Mouse (Mus musculus) embryonic facial prominence, embryonic 10.5 days (tissue): Measurements from ENCODE around the gene H2-Q10. TPM values are rescaled to one million over a fixed set of nuclear protein-coding genes. Genes with fewer than 3 reads are reported as not detected.
"Not testable (repeated sequence)": the region's sequence is repeated elsewhere in the genome, so short reads cannot be mapped to it uniquely, and the experiment has no call there.

Experiments
- DNase-seq: peaks from one replicate; pipeline ENCODE4 v3.0.0-alpha.2; 2017; ENCODE audit warnings: low spot score
- H3K27ac ChIP-seq: fragments of 300-500 bp; sonication (generic); replicated peaks from 2 replicates; pipeline ENCODE4 v1.5.1; 2016; ENCODE audit warnings: mild to moderate bottlenecking
- H3K27me3 ChIP-seq: fragments of 300-500 bp; sonication (generic); replicated peaks from 2 replicates; pipeline ENCODE4 v1.6.1; 2016; ENCODE audit warnings: low read depth, mild to moderate bottlenecking; ENCODE audit not compliant: poor library complexity, severe bottlenecking
- H3K36me3 ChIP-seq: fragments of 300-500 bp; sonication (generic); replicated peaks from 2 replicates; pipeline ENCODE4 v1.6.1; 2016; ENCODE audit warnings: mild to moderate bottlenecking, moderate library complexity
- H3K4me1 ChIP-seq: fragments of 300-500 bp; sonication (generic); 2 replicates; pipeline ENCODE4 v1.6.1; 2016
- H3K4me3 ChIP-seq: fragments of 300-500 bp; sonication (generic); 2 replicates; pipeline ENCODE4 v1.5.1; 2016; ENCODE audit warnings: mild to moderate bottlenecking, moderate library complexity
- H3K9me3 ChIP-seq: fragments of 300-500 bp; sonication (generic); 2 replicates; pipeline ENCODE4 v1.6.1; 2016; ENCODE audit warnings: mild to moderate bottlenecking
- WGBS: fragments of 180-500 bp; shearing (Covaris S2); methylation state at CpG from one replicate; pipeline ENCODE4 v1.1.7; 2016; 5-methylcytosine and 5-hydroxymethylcytosine counted together
- polyA plus RNA-seq: library from polyadenylated mRNA; unstranded; fragments of >200 nt; fragmentation: Nextera tagmentation; extraction: Ambion mirVana; gene quantifications from 2 replicates; pipeline ENCODE4 v1.2.1, GENCODE M21; 2016

H2-Q10 gene
- polyA plus RNA-seq, 1 experiment from 2014 or later, result 0.39 TPM

DNA sequence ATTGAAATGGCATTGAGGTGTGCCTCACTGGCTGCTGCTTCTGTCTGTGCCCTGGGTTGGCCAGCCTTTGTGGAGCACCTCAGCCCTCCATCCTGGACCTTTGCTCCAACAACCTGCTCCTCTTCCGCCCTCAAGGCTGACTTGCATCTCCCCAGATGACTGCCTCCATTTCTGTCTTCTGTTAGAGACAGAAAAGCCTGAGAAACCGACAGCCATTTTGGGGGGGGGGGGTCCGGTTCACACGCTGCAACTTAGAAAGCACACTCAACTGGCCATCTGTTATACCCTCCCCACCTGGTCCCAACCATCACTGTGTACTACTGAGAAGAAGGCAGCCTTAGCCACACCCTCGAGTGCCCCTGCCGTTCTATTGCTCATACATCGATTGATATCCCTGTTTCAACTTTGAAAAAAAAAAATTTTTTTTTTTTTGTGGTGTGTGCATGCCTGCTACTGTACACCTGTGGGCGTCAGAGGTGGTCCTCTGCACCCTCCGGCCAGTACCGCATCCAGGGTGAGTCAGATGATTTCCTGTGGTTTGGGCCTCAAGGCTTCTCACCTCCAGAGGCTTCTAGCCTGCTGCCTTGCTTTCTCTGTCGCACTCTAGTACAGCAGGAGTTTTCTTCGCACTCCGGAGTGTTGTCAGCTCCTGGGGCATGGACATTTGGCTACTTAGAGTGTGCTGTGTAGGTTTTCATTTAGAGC lies 37.8 kb downstream of the H2-Q10 start:
- WGBS, result 20% methylated on average over 13 of the region's 13 CpGs
- peaks cover 6% of the 10 kb centered on the region for H3K36me3 ChIP-seq
- H3K27ac ChIP-seq, result no peak overlapping the region
- no peaks in the 10 kb centered on the region for H3K9me3 ChIP-seq
- peaks cover 20% of the 10 kb centered on the region for H3K4me1 ChIP-seq
- DNase-seq, result no peak
- peaks cover 69% of the 10 kb centered on the region for H3K27me3 ChIP-seq
- H3K4me3 ChIP-seq, result no peak overlapping the region

DNA sequence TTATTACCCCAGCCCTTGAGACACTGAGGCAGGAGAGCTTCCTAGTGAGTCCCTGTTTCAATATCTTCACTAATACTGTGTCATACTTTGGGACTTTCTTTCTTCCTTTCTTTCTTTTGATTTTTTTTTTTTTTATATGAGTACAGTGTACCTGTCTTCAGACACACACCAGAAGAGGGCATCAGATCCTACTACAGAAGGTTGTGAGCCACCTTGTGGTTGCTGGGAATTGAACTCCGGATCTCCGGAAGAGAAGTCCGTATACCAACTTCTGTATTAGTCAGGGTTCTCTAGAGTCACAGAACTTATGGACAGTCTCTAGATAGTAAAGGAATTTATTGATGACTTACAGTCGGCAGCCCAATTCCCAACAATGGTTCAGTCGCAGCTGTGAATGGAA lies 38.4 kb downstream of the H2-Q10 start:
- H3K27me3 ChIP-seq, result peaks cover 68% of the 10 kb centered on the region
- WGBS, result 56% methylated on average over 5 of the region's 5 CpGs
- H3K4me3 ChIP-seq, DNase-seq, H3K27ac ChIP-seq, H3K9me3 ChIP-seq: not testable (repeated sequence)
- peaks cover 19% of the 10 kb centered on the region for H3K4me1 ChIP-seq
- peaks cover 12% of the 10 kb centered on the region for H3K36me3 ChIP-seq

DNA sequence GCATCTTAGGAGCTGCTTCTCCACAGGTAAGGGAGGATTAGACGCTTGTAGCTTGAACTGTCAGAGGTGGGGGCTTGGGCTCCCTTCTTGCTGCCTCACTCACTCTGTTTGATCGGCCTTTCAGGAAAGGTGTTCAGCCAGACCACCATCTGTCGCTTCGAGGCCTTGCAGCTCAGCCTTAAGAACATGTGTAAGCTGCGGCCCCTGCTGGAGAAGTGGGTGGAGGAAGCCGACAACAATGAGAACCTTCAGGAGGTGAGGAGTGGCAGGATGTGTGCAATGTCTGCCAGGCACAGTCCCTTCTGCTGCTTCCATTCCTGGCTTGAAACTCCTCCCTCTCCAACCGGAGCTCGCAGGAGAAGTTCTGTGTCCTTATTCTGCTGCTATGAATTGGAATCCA lies 39.4 kb downstream of the H2-Q10 start:
- no peaks in the 10 kb centered on the region for H3K9me3 ChIP-seq
- H3K4me1 ChIP-seq, result peaks cover 18% of the 10 kb centered on the region
- WGBS, result 33% methylated on average over 8 of the region's 8 CpGs
- DNase-seq, result peak; percentile 67
- no peak overlapping the region for H3K4me3 ChIP-seq
- no peak overlapping the region for H3K27ac ChIP-seq
- H3K36me3 ChIP-seq, result peaks cover 20% of the 10 kb centered on the region
- peaks cover 58% of the 10 kb centered on the region for H3K27me3 ChIP-seq

DNA sequence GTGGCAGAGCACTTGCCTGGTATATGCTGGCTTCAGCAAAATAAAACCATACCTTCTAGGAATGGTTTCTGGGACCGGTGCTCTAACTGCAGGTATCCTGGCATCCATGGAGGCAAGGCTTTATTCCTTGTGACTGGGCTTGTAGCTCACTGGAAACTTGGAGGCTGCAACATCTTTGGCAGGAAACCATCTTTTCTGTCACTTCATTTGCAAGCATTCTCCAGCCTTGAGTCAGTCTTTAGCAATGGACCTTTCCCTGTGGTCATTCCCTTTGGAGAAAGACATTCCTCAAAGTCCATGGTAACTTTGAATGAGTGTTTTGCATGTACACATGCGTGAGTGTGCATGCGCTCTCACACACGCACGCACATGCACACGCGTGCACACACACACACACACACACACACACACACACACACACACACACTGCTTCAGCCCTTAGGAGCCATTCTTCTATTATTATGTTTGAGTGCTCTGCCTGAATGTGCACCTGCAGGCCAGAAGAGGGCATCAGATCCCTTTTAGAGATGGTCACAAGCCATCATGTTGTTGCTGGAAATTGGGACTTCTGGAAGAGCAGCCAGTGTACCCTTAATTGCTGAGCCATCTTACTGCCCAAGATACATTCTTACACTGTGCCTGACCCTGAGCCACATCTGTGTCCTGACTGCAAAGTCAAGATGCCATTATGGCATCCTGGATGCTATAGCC lies 43.2 kb downstream of the H2-Q10 start:
- H3K4me3 ChIP-seq, result no peak overlapping the region
- WGBS, result 86% methylated on average over 7 of the region's 7 CpGs
- peaks cover 22% of the 10 kb centered on the region for H3K36me3 ChIP-seq
- peaks cover 36% of the 10 kb centered on the region for H3K4me1 ChIP-seq
- peaks cover 20% of the 10 kb centered on the region for H3K27me3 ChIP-seq
- no peaks in the 10 kb centered on the region for H3K9me3 ChIP-seq
- H3K27ac ChIP-seq, result no peak overlapping the region
- no peak for DNase-seq

DNA sequence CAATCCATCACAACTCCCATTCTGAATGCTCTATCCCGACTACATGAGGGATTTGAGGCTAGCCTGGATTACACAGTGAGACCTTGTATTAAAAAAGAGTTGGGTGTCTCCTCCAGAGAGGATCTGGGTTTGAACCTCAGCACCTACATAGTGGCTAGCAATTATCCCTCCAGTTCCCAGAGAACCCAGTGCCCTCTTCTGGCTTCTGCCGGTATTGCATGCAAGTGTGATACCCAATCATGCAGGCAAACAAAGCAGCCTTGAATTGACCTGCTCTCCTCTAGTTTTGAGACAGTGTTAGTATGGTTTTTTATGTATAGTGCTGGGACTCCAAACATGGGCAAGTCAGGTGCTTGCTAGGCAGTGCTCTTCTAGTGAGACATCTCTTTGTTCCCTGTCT lies 44.0 kb downstream of the H2-Q10 start:
- H3K4me1 ChIP-seq, result peaks cover 40% of the 10 kb centered on the region
- H3K4me3 ChIP-seq, result peak overlapping the region; percentile 66
- H3K27me3 ChIP-seq, result peaks cover 12% of the 10 kb centered on the region
- H3K27ac ChIP-seq, result peak overlapping the region; percentile 52; the same call in 1 of the 2 replicates
- WGBS, result 11% methylated on average over 2 of the region's 2 CpGs
- peak; percentile 82 for DNase-seq
- no peaks in the 10 kb centered on the region for H3K9me3 ChIP-seq
- peaks cover 22% of the 10 kb centered on the region for H3K36me3 ChIP-seq

DNA sequence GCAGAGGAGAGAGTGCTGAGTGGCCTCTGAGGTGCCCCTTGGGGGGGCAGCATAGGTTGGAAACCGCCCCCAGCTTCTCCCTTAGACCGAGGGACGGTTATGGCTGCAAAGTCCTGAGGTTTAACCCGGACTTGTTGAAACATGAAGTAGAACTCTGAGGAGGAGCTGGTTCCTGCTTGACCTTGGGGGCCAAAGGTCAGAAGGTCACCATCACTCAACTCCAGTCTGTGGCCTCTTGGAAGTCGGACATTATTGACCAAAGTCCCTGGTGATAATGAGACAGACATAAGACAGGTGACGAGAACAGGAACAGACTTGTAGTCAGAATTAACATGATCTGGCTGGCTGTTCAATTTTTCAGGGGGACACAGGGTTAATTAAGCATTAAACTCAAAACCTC lies 44.9 kb downstream of the H2-Q10 start:
- H3K27ac ChIP-seq, result peak overlapping the region; percentile 52
- H3K4me1 ChIP-seq, result peaks cover 36% of the 10 kb centered on the region
- peak overlapping the region; percentile 66 for H3K4me3 ChIP-seq
- no peak for DNase-seq
- peaks cover 22% of the 10 kb centered on the region for H3K36me3 ChIP-seq
- no peaks in the 10 kb centered on the region for H3K9me3 ChIP-seq
- WGBS, result 32% methylated on average over 6 of the region's 6 CpGs
- peaks cover 3% of the 10 kb centered on the region for H3K27me3 ChIP-seq

DNA sequence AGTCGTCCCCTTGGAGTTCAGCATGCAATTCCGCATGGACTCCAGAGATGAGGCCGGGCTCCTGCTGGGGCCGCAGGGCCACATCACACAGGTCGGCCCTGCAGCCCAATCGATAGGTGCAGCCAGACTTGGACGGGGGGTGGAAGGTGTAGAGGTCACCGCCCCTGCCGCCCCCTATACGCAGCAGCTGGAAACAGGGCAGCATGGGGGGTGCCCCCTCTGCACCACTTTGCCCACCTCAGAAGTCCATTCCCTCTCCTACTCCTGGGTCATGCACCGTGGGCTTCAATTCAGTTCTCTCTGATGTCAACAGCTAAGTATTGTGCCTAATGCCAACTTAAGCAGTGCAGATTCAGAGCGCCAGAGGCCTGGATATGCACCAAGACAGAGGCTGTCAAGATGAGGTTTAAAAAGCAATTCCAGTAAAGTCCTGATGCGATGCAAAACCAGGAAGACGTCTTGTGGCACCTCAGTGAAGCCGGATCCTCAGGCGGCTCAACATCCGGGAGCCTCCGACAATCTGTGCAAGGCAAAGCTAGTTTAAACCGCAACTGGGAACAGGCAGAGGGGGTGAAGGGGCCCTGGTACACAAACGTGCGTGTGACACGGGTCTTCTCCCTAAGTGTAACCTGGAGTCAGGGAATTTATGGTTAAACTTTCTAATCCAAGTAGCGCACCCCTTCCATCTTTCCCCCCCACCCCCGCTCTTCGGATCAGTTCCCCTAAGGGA lies 46.2 kb downstream of the H2-Q10 start:
- 8% methylated on average over 25 of the region's 25 CpGs for WGBS
- peaks cover 26% of the 10 kb centered on the region for H3K36me3 ChIP-seq
- H3K27me3 ChIP-seq, result no peaks in the 10 kb centered on the region
- H3K9me3 ChIP-seq, result no peaks in the 10 kb centered on the region
- peak overlapping the region; percentile 66 for H3K4me3 ChIP-seq
- peak; percentile 61 for DNase-seq
- peaks cover 36% of the 10 kb centered on the region for H3K4me1 ChIP-seq
- H3K27ac ChIP-seq, result peak overlapping the region; percentile 87

DNA sequence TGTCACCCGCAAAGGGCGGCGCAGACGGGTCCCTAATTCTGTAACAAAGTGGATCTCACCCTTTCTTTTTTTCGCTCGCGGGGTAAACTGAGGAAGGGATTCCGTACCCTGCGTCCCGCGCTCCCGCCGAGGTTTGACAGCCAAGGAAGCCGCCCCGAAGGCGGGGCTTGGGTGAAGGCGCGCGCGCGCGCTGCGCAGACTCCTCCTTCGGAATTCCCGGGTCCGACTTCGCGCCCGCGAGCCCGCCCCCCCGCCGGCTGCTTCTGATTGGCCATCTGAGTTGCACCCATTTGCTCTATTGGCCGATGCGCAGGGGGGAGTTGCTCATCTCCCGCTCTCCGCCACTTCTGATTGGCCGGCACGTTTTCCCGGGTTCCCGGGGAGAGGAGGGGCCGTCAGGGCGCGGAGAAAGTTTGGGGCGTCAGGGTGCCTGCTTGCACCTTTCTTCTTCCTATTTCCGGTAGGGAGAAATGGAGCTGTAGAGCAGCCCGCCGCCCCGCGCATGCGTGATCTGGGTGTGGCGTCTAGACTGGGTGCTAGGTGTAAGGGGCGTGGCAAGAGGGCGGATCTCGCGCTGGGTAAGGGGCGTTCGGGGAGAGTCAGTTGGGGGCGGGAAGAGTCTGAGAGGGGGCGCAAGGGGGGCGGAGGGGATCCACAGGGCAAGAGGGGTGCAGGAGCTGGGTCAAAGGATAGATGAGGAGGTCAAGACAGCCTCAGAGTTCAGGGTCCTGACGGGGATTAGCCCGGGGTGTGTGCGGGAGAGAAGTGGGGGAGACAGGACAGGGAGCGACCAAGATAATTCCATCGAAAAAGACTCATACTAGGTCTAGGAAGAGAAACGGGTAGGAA lies 47.0 kb downstream of the H2-Q10 start, which contains the start of the genes Tcf19 and Cchcr1:
Gene Tcf19 (minus strand): TSS at position 173 of the 849 bp plus-strand sequence.
Gene Cchcr1 (plus strand): TSS at position 449 of the 849 bp plus-strand sequence.
- WGBS, result under 1% methylated on average over 67 of the region's 67 CpGs
- H3K4me3 ChIP-seq, result peak within 1 kb of the TSS; percentile 66
- H3K27ac ChIP-seq, result peak within 1 kb of the TSS; percentile 87
- DNase-seq, result peak; percentile 99
- no peaks in the 10 kb centered on the region for H3K27me3 ChIP-seq
- peaks cover 36% of the 10 kb centered on the region for H3K4me1 ChIP-seq
- peaks cover 33% of the 10 kb centered on the region for H3K36me3 ChIP-seq
- H3K9me3 ChIP-seq, result no peaks in the 10 kb centered on the region

DNA sequence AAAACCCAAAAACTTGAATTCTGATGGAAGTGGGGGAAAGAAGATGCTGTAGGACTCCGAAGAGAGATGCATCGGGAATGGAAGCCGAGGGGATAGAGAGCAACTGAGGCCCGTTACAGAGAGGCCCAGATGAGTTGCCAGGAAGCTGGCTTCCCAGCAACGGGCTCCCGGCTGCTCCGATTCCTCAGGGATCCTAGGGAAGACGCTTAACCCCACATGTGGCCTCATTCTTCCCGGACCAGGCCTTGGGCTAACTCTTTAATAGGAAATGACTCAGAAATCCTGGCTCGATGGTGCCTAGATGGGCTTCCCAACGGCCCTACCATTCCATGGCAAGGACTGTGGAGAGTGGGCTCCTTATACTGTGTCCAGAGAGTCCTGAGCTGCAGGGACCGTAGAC lies 47.6 kb downstream of the H2-Q10 start:
- Histone ChIP-seq H3K4me3 (peak overlapping the region; percentile 66), H3K27ac (peak overlapping the region; percentile 87), H3K4me1 (peaks cover 36% of the 10 kb centered on the region), H3K9me3 (no peaks in the 10 kb centered on the region), H3K36me3 (peaks cover 32% of the 10 kb centered on the region), H3K27me3 (no peaks in the 10 kb centered on the region)
- WGBS, result 11% methylated on average over 12 of the region's 12 CpGs
- peak; percentile 35 for DNase-seq
